Mouse (Mus musculus) midbrain, embryonic 10.5 days (tissue): ENCODE data around the gene Mef2d. TPM values are rescaled to one million over a fixed set of nuclear protein-coding genes. Genes with fewer than 3 reads are reported as not detected.

ENCODE experiments used
- DNase-seq: peaks from one replicate; pipeline ENCODE4 v3.0.0-alpha.2; 2017; ENCODE audit warnings: low spot score
- H3K27ac ChIP-seq: fragments of 300-500 bp; sonication (generic); replicated peaks from 2 replicates; pipeline ENCODE4 v1.5.1; 2016; ENCODE audit warnings: mild to moderate bottlenecking
- H3K27me3 ChIP-seq: fragments of 300-500 bp; sonication (generic); 2 replicates; pipeline ENCODE4 v1.6.1; 2016; ENCODE audit warnings: low read depth, mild to moderate bottlenecking; ENCODE audit not compliant: poor library complexity, severe bottlenecking
- H3K36me3 ChIP-seq: fragments of 300-500 bp; sonication (generic); 2 replicates; pipeline ENCODE4 v1.6.1; 2016; ENCODE audit warnings: mild to moderate bottlenecking, moderate library complexity
- H3K4me1 ChIP-seq: fragments of 300-500 bp; sonication (generic); 2 replicates; pipeline ENCODE4 v1.6.1; 2016
- H3K4me3 ChIP-seq: fragments of 300-500 bp; sonication (generic); 2 replicates; pipeline ENCODE4 v1.5.1; 2016; ENCODE audit warnings: mild to moderate bottlenecking, moderate library complexity
- H3K9me3 ChIP-seq: fragments of 300-500 bp; sonication (generic); replicated peaks from 2 replicates; pipeline ENCODE4 v1.6.1; 2016; ENCODE audit warnings: mild to moderate bottlenecking
- WGBS: fragments of 180-500 bp; shearing (Covaris S2); methylation state at CpG from one replicate; pipeline ENCODE4 v1.1.7; 2016; 5-methylcytosine and 5-hydroxymethylcytosine counted together
- polyA plus RNA-seq: library from polyadenylated mRNA; unstranded; fragments of >200 nt; fragmentation: Nextera tagmentation; extraction: Ambion mirVana; gene quantifications from 2 replicates; pipeline ENCODE4 v1.2.1, GENCODE M21; 2016

Gene Mef2d
- polyA plus RNA-seq, 1 experiment from 2014 or later, result 8.2 TPM

DNA sequence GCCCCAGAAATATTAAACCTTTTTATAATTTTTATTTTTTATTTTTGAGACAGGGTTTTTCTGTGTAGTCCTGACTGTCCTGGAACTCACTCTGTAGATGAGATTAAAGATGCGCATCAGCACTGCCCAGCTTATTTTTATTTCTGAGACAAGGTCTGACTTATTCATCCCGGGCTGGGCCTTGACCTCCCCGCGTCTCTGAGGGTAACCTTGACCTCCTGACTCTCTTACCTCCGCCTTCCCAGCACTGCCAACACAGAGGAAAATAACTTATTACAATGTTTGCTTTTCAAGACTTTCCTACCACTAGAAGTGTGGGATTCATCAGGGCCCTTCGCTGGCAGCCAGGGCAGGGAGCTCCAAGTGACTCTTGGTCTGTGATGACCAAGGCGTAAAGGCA lies 16.0 kb upstream of the Mef2d start:
- Histone ChIP-seq H3K36me3 (peaks cover 4% of the 10 kb centered on the region; the same call in 1 of the 2 replicates), H3K27ac (no peak overlapping the region), H3K9me3 (no peaks in the 10 kb centered on the region), H3K4me3 (no peak overlapping the region), H3K4me1 (no peaks in the 10 kb centered on the region), H3K27me3 (no peaks in the 10 kb centered on the region)
- 87% methylated on average over 7 of the region's 7 CpGs for WGBS
- no peak for DNase-seq

DNA sequence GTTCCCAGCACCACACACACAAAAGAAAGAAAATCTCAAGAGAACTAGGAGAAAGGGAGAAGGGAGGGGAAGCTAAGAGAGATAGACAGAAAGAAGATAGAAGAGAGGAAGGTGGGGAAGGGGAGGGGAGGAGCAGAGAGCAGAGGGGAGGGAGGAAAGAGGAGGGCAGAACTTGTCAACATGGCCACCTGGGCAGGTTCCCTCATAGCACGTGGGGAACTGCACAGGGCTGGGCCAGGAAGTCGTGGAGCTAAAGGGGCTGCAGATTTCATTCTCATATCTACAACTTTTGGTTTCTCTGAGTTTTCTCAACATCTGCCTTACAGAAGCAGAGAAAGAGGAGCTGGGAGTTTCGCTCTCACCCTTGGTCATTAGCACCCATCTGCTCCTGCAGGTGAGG lies 14.5 kb upstream of the Mef2d start:
- Histone ChIP-seq H3K36me3 (no peaks in the 10 kb centered on the region), H3K27ac (no peak overlapping the region), H3K4me1 (no peaks in the 10 kb centered on the region), H3K9me3 (no peaks in the 10 kb centered on the region), H3K4me3 (no peak overlapping the region), H3K27me3 (no peaks in the 10 kb centered on the region)
- DNase-seq, result no peak
- WGBS, result 73% methylated on average over 3 of the region's 3 CpGs

- Histone ChIP-seq H3K4me3 (no peak overlapping the region), H3K9me3 (no peaks in the 10 kb centered on the region), H3K27ac (no peak overlapping the region), H3K27me3 (no peaks in the 10 kb centered on the region), H3K4me1 (no peaks in the 10 kb centered on the region), H3K36me3 (no peaks in the 10 kb centered on the region)
- DNase-seq, result no peak
- 84% methylated on average over 5 of the region's 5 CpGs for WGBS
Observed at GRCm38 (mm10) chr3:88128056-88128455, 14.1 kb upstream of the Mef2d start.

GRCm38 (mm10) chr3:88129006-88129405 lies 13.2 kb upstream of the Mef2d start:
- Histone ChIP-seq H3K4me1 (peaks cover 9% of the 10 kb centered on the region), H3K4me3 (no peak overlapping the region), H3K9me3 (no peaks in the 10 kb centered on the region), H3K27me3 (no peaks in the 10 kb centered on the region), H3K27ac (no peak overlapping the region), H3K36me3 (no peaks in the 10 kb centered on the region)
- DNase-seq, result no peak
- 57% methylated on average over 4 of the region's 4 CpGs for WGBS

- no peaks in the 10 kb centered on the region for H3K27me3 ChIP-seq
- no peak for DNase-seq
- no peaks in the 10 kb centered on the region for H3K9me3 ChIP-seq
- no peak overlapping the region for H3K4me3 ChIP-seq
- H3K4me1 ChIP-seq, result peaks cover 9% of the 10 kb centered on the region
- WGBS, result 90% methylated on average over 3 of the region's 3 CpGs
- H3K36me3 ChIP-seq, result no peaks in the 10 kb centered on the region
- H3K27ac ChIP-seq, result no peak overlapping the region
Observed at GRCm38 (mm10) chr3:88131071-88131470, 11.1 kb upstream of the Mef2d start.

DNA sequence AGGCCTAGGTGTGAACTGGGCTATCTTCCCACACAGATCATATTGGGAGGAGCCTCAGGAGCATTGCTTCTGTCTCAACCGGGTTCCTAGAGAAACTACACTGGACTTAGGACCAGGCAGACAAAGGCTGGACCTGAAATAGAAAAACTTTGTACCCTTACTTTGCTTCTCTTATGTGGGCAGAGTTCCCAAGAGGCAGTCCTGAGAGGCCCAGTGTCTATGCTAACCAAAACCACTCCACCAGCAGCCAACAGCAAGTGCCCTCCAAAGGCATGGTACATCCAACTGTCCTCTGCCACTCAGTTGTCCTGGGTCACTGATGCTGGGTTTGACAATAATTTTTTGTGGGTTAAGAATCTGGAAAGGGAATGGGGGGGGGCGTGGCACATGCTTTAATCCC lies 9.7 kb upstream of the Mef2d start:
- DNase-seq, result no peak

DNA sequence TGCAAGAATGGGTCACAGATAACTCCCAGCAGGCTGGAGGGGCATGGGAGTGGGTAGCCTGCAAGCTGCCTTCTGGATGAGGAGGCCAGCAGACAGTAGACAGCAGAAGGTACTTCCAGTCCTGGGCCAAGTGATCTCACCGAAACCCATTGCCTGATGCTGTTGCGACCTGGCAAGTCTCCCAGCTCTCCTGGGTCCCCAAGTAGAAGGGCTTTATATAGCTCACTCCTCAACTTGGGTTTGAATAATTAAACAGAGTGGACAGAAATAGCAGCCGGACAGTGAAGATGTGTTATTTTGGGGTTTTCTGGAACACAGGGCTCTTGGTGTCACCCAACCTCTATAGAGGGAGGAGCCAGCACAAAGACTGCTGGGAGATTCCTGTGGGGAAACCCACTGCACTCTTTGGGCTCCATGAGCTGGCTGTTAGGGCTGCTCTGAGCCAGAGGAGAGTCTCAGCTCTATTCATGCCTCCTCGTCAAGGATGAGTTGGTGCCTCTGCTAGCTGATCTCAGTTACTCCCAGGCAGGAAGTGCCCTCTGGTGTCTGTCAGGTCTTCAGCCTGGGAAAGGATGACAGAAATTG lies 8.9 kb upstream of the Mef2d start:
- Histone ChIP-seq H3K9me3 (no peaks in the 10 kb centered on the region), H3K36me3 (no peaks in the 10 kb centered on the region), H3K4me3 (no peak overlapping the region), H3K27me3 (0 out of 2 replicates have a peak, but pooled peaks cover 3% of the 10 kb centered on the region), H3K27ac (peak overlapping the region; percentile 28; the same call in 1 of the 2 replicates), H3K4me1 (peaks cover 22% of the 10 kb centered on the region)
- DNase-seq, result no peak
- WGBS, result 66% methylated on average over 4 of the region's 4 CpGs

More for the DNA sequence above, 9.7 kb upstream of the Mef2d start:
- Histone ChIP-seq H3K27ac (no peak overlapping the region), H3K27me3 (0 out of 2 replicates have a peak, but pooled peaks cover 1% of the 10 kb centered on the region), H3K9me3 (no peaks in the 10 kb centered on the region), H3K4me3 (no peak overlapping the region), H3K4me1 (peaks cover 15% of the 10 kb centered on the region), H3K36me3 (no peaks in the 10 kb centered on the region)
- WGBS, result 79% methylated on average over 2 of the region's 2 CpGs

GRCm38 (mm10) chr3:88136346-88136745 lies 5.8 kb upstream of the Mef2d start:
- DNase-seq, result no peak
- WGBS, result 87% methylated on average over 9 of the region's 9 CpGs
- no peak overlapping the region for H3K27ac ChIP-seq
- no peaks in the 10 kb centered on the region for H3K9me3 ChIP-seq
- H3K36me3 ChIP-seq, result no peaks in the 10 kb centered on the region
- peaks cover 31% of the 10 kb centered on the region for H3K27me3 ChIP-seq
- H3K4me1 ChIP-seq, result peaks cover 42% of the 10 kb centered on the region
- H3K4me3 ChIP-seq, result no peak overlapping the region

GRCm38 (mm10) chr3:88136945-88137494 lies 5.2 kb upstream of the Mef2d start:
- Histone ChIP-seq H3K9me3 (no peaks in the 10 kb centered on the region), H3K4me1 (peaks cover 49% of the 10 kb centered on the region), H3K4me3 (peak overlapping the region; percentile 68; the same call in 1 of the 2 replicates), H3K27ac (0 out of 2 replicates have a peak overlapping the region, but pooled peaks have one; percentile 86), H3K27me3 (peaks cover 38% of the 10 kb centered on the region), H3K36me3 (no peaks in the 10 kb centered on the region)
- WGBS, result 83% methylated on average over 4 of the region's 4 CpGs
- no peak for DNase-seq

GRCm38 (mm10) chr3:88137821-88138220 lies 4.4 kb upstream of the Mef2d start:
- H3K4me3 ChIP-seq, result peak overlapping the region; percentile 68
- peak overlapping the region; percentile 86 for H3K27ac ChIP-seq
- H3K9me3 ChIP-seq, result no peaks in the 10 kb centered on the region
- no peak for DNase-seq
- WGBS, result 15% methylated on average over 3 of the region's 3 CpGs
- no peaks in the 10 kb centered on the region for H3K36me3 ChIP-seq
- peaks cover 39% of the 10 kb centered on the region for H3K27me3 ChIP-seq
- H3K4me1 ChIP-seq, result peaks cover 57% of the 10 kb centered on the region

DNA sequence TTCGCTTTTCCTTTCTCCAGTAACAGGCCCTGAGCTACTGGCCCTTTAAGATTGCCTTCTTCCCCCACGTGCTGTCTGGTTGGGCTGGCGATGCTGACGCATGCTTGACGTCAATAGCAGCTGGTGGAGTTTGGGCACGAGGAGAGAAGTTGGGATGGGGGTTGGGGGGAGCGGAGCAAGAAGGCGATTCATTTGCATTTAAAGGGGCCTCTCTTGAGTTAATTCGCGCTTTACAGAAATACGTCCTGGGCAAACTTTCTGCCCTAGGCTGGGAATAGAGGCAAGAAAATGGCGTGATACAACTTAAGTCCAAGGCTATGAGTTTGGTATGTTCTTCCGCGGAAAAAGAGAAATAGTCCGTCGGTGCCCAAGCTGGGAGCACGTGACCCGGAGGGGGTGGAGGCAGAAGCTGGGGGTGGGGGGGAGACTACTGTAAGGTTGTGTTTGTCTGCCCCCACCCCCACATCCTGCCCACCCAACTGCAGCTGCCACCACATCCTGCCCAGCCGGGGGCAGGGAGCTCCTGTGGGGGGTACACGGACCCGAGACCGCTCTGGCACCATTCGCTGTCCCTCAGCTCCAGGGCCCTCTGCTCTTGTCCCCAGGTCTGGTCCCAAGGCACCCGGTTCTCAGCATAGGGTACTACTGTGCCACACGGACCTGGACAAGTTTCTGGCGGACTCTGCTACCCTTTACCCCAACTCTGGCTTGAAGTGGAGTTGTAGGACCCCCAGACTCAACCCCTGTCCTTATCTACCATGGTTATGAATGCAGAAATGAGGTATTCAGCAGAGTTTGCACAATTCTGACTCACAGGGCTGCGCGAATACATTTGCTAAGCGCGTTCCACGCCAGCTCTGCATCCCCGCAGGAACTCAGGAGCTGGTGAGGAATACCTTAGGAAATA lies 3.6 kb upstream of the Mef2d start:
- Histone ChIP-seq H3K27me3 (peaks cover 39% of the 10 kb centered on the region), H3K4me3 (peak overlapping the region; percentile 68), H3K4me1 (peaks cover 59% of the 10 kb centered on the region), H3K9me3 (no peaks in the 10 kb centered on the region), H3K27ac (peak overlapping the region; percentile 86), H3K36me3 (no peaks in the 10 kb centered on the region)
- 0% methylated on average over 32 of the region's 32 CpGs for WGBS
- peak; percentile 95 for DNase-seq

DNA sequence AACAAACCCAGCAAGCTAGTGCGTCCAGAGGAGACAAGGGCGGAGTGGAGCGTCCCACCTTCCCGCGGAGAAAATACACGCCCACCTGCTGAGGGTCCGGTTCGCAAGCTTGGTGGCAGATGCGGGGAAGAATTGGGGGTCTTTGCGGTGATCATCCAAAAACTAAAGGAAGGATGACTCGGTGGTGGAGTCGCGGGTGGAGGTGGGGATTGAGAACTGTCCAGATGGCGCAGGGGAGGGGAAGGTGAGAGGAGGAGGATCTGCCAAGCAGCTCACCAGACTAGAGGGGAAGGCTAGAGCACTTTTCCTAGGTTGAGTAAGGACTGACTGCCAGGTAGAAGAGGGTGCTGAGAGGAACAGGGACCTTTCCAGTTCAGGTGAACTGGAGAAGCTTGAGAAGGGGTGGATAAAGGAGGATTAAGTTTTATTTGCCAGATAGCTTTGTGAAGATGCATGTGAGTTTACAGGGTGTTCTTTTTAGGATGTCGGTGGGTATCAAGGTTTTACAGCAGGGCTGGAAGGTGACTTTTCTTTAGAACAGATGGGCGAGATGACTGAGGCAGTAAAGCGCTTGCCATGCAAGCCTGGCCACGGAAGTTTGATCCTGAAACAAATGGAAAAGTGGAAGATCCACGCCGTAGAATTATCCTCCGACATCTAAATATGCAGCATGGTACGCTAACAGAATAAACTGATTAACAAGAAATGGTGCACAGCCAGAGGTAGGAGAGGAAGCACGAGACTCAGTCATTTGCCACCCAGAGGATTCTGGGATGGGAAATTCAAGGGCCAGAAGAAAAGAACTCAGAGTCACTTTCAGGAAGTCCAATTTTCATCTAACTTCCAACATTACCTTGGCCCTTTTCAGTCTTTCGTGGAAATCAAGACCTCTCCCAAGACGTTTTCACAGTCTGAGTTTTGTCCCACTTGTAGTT lies 2.7 kb upstream of the Mef2d start:
- H3K9me3 ChIP-seq, result no peaks in the 10 kb centered on the region
- H3K4me3 ChIP-seq, result peak overlapping the region; percentile 68
- no peaks in the 10 kb centered on the region for H3K36me3 ChIP-seq
- H3K4me1 ChIP-seq, result peaks cover 64% of the 10 kb centered on the region
- WGBS, result 17% methylated on average over 25 of the region's 25 CpGs
- H3K27me3 ChIP-seq, result peaks cover 39% of the 10 kb centered on the region
- peak overlapping the region; percentile 86 for H3K27ac ChIP-seq
- DNase-seq, result no peak
